In genomic region chr1:154118374-154119004, GRCm38 (mm10) we compare ENCODE assay signal across 8 mouse cellular contexts.
DNase-seq lines count a peak whose midpoint lies in the region; ATAC-seq and TF ChIP-seq lines count a peak whose summit lies in the region.

No protein-coding gene starts in this region.

- peak; percentile 64 for ATAC-seq in granulocyte monocyte progenitor cell, adult 5-6 weeks (replicated peaks; ENCODE audit: poor library complexity, severe bottlenecking)
- ATAC-seq in stomach, postnatal 0 days (ENCODE audit: low FRiP score, low TSS enrichment): peak; percentile 33

- H3K9me3 ChIP-seq in stomach, postnatal 0 days (ENCODE audit: control insufficient read depth, low read length): no peaks in the 10 kb centered on the region

- H3K27me3 ChIP-seq in stomach, postnatal 0 days (ENCODE audit: control insufficient read depth, insufficient read depth, low read length): no peaks in the 10 kb centered on the region

- no peak for TF ChIP-seq EP300 in stomach, postnatal 0 days (optimal IDR thresholded peaks at IDR 0.05)

- no peak overlapping the region for H3K4me3 ChIP-seq in stomach, postnatal 0 days (ENCODE audit: low read depth, low read length)

- 0 out of 2 replicates have a peak overlapping the region, but pooled peaks have one; percentile 1 for H3K4me2 ChIP-seq in stomach, postnatal 0 days (replicated peaks; ENCODE audit: low read depth)

- 43% methylated on average over 10 of the region's 10 CpGs for WGBS in stomach, postnatal 0 days

- peaks cover 10% of the 10 kb centered on the region for H3K4me1 ChIP-seq in stomach, postnatal 0 days (replicated peaks; ENCODE audit: control insufficient read depth, insufficient read depth)

- peak; percentile 92 for TF ChIP-seq CTCF in stomach, postnatal 0 days (IDR thresholded peaks at IDR 0.05; ENCODE audit: low read depth)

- peak overlapping the region; percentile 96 for H3K27ac ChIP-seq in stomach, postnatal 0 days (replicated peaks)

- no peaks in the 10 kb centered on the region for H3K36me3 ChIP-seq in stomach, postnatal 0 days (ENCODE audit: control insufficient read depth, insufficient read depth, low read length)

- DNase-seq in right cerebral cortex, adult 18-20 months: peak; percentile 69
- no peak for DNase-seq in right cerebral cortex, postnatal 36 days (ENCODE audit: low spot score in 2 of 2)
- DNase-seq in embryo, embryonic 10 days (ENCODE audit: low spot score): peak; percentile 81
- peak; percentile 68 for DNase-seq in kidney, adult 11 months
- DNase-seq in liver: peak; percentile 78
- peak; percentile 72 for DNase-seq in naive thymus-derived CD4-positive, alpha-beta T cell, adult 2 months (ENCODE audit: low read depth)
- peak; percentile 88 for DNase-seq in stomach, postnatal 0 days (ENCODE audit: low spot score)

- H3K9ac ChIP-seq in stomach, postnatal 0 days (ENCODE audit: low read length): 0 out of 2 replicates have a peak overlapping the region, but pooled peaks have one; percentile 48

Comparison
In these comparisons a context has a peak if more than half of its experiments do, and no peak if none do; other contexts are left out.
1. DNase-seq: peak in right cerebral cortex, adult 18-20 months (single experiment), embryo, embryonic 10 days (single experiment), kidney, adult 11 months (single experiment), liver (single experiment), naive thymus-derived CD4-positive, alpha-beta T cell, adult 2 months (single experiment) and stomach, postnatal 0 days (single experiment); none in right cerebral cortex, postnatal 36 days (0 of 2).